Mouse (Mus musculus): ENCODE data around the gene Parp1.
A peak's percentile ranks its signal among the peaks of the same experiment; 100 is the strongest.
"Not testable (repeated sequence)": the region's sequence is repeated elsewhere in the genome, so short reads cannot be mapped to it uniquely, and the experiment has no call there.

Gene Parp1

DNA sequence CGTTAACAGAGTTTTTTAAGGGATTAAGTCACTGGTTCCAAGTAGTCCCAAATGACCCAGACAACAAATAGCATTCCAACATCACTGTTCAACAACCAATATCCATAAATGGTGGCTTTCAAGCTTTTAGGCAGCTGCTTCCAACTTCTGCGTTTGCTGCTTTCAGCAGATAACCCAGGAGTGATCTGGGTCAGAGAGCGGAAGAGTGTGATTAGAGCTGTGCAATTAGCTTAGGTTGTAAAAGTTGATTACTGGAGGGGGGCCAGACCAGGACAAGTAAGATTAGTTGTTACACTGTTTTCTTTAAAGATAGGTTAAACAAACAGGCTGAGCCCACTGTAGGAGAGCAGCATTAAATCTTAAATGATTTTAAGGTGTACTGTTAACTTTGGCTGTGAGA lies 7.5 kb upstream of the Parp1 start:
- no peak for DNase-seq

DNA sequence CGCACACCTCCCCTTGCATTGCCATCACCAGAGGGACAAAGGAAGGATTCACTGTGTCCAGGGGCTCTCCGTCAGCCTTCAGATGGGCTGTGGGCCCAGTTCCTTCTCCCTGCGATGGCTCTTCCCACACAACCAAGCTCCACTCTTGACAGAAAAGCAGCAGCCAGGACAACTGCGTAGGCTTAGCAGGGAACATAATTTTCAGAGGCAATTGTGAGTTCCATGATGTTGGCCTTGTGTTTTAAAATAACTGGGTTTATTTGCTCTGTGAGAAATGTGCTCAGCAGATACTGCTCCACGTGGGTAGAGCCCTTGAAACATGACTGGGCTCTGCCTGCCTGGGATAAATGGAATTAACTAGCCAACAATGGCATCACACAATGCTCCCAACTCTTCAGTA lies 3.8 kb upstream of the Parp1 start:
- DNase-seq = no peak

DNA sequence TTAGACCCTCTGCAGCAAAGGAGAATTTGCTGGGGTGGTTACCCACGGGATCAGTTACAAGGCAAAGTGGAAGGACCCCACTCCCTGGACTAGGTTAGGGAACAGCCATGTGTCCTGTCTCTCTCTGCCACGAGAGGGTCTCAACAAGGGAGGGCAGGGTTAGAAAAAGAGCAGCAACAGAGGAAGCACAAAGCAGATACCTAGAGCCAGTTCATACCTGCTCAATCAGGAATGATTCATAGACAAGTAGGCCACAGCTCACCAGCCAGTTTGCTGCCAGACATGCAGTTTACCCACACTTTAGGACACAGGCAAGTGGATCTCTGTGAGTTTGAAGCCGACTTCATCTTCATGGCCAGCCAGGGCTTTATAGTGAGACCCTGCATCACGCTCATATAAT lies 963 bp upstream of the Parp1 start:
- no peak for DNase-seq

DNA sequence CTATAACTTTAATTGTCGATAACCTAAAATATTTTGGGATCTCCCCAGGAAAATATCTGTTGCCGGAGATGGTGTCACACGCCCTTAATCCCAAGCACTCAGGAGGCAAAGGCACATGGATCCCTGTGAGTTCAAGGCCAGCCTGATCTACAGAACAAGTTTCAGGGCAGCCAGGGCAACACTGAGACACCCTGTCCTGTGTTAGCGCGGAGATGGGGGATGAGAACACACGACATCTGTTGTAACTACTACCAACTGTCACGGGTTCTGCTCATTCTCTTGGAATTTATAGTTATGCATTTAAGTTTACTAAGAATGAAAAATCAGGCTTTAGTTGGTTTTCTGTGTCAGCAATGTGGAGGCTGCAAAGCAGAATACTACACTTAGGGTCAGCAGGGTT lies 476 bp upstream of the Parp1 start:
- peak; percentile 37 for DNase-seq

DNA sequence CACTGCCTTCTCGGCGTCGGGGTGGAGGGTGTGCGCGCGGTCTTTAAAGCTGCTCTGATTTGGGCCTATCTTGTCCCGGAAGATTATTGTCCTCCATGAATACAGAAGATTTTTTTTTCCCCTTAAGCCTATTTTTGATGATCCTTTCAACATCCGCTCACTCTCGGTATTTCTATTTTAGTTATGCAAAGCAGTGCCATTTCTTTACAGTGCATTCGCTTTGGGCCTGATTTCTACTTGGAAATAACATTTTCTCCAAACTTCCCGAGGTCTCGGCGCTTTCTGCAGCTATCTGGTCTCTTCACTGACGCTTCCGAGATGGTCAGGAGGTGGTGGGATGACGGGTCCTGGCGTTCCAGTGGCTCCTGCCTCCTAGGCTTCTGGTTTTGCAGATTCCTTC lies 729 bp downstream of the Parp1 start:
- no peak for DNase-seq

DNA sequence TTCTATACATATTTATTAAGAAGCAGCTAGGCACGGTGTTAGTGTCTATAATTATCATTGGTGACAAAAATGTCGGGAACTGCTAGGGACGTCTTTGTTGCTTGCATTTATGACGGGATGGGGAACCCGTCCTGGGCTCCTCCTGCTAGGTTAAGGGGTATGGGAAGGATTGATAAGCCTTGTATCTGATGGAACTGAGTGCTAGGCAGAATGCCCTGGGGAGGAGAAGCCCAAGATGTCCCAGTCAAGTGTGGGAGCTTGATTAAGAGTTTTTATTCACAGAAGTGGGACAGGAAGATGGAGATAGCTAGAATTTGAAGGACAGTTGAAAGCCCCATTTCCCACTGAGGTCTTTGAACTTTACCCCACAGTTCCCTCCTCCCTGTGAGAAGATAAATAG lies 1.5 kb downstream of the Parp1 start:
- DNase-seq = no peak

DNA sequence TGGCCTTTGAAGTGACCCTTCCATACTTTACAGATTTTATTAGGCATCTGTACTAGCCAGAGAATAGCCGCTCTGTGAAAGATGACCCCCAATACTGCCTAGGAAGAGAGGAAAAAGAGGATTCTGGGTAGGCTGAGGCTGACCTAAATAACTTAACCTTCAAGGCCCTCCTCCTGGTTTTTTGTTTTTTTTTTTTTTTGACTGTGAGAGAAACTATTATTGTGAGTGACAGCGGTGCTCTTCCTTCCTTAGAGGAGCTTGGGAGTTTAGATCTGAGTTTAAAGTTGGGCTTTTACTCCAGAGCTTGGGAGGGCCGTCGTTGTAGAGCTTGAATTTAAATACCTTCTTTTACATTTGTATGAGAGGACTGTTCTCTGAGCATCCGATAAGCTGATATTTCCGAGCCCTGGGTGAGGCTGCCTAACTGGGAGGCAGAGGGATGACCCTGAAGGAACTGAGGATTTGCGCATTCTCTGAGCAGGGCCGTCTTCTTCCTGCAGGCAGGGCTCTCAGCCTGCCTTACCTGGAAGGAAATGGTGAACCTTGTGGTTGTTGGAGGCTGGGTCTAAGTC lies 2.4 kb downstream of the Parp1 start:
- no peak for DNase-seq

DNA sequence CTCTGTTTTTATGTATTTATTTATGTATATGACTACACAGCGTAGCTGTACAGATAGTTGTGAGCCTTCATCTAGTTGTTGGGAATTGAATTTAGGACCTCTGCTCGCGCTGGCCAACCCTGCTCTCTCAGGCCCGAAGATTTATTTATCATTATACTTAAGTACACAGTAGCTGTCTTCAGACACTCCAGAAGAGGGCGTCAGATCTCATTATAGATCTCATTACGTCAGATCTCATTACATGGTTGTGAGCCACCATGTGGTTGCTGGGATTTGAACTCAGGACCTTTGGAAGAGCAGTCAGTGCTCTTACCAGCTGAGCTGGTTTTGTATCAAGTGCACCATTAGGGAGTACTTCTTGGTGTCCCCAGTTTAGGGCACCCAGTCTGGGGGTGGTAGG lies 3.0 kb downstream of the Parp1 start:
- DNase-seq = not testable (repeated sequence)

DNA sequence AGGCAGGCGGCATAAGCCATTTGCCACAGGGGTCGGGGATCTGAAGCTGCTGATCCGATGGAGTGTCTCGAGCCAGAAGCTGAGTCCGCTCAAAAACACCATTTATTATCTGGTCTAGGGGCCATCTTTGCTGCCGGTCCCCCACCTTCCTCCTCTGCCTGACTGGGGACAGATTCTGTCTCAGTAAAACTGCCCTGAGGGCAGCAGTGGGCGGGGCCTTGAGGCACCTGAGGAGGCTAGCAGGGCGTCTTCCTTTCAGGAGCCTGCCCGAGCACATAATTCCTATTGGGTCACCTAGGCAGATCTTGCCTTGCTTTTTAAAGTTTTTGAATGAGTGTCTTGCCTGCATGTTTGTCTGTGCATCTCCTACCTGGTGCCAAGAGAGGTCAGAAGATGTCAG lies 3.4 kb downstream of the Parp1 start:
- DNase-seq = no peak

DNA sequence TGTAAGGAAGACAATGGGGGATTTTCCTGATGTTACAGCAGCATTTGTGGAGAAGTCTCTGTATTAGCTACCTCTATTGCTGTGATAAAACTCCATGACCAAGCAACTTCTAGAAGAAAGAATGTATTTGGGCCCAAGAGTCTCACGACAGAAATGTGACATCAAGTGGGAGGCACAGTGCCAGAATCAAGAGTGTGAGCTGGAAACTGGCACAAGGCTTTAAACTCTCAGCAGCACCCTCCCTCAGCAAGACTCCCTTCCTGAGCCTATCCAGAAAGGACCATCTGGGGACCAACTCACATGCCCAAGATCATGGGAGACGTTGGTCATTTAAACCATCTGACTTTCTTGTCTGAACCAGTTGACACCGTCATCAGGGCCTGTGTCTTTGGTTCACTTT lies 7.8 kb downstream of the Parp1 start:
- no peak for DNase-seq

DNA sequence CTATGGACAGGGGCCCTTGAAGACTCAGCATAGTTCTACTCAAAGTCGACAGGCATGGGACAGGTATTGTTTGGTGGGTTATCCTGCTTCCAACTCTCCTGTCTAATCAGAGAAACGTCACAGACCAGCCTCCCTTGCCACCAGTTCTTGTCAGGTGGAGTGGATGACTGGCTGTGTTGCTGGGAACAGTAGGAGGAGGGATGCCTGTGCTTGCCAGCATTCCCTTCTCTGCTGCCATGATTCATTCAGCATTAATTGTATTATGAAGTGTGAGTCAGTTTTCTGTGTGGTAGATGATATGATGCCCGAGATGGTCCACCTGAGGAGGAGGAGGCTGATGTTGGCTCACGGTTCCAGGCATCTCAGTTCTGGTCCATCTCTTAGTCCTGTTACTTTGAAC lies 9.1 kb downstream of the Parp1 start:
- DNase-seq = no peak

DNA sequence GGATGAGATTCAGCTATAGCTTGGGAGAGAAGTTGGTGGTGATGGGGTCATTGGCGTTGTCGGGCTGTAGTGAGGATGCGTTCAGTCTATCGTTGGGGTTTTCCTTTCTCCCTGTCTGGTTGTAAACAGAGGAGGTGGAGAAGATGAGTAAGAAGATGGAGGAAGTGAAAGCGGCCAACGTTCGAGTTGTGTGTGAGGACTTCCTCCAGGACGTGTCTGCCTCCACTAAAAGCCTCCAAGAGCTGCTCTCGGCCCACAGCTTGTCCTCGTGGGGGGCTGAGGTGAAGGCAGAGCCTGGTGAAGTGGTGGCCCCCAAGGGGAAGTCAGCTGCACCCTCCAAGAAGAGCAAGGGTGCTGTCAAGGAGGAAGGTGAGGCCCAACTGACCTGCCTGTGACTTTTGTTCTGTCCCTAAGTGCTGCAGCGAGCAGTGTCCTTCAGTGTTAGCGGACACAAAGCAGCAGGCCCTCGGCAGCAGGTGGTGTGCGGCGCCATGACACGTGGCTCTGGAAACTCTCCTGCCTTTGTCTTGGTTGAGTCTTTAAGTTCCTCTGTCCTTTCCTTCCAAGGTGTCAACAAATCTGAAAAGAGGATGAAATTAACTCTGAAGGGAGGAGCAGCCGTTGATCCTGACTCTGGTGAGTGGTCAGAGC lies 19.2 kb downstream of the Parp1 start:
- DNase-seq = no peak

DNA sequence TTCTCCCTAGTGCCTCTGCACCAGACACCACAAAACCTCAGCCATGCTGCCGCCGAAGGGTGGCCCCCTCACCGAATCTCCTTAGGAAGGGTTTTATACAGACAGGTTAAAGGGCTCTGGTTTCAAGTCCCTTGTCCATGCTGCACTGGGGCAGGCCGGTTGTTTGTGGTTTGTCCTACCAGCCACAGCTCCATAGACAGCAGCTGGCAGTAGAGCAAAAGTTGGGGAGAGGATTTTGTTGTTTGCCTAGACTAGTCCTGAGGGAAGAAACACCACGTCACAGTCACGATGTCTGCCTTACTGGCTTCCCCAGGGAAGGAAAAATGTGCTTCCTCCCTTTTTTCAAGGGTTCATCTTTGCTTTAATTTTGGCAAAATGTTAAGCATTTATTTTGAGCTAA lies 31.9 kb downstream of the Parp1 start:
- no peak for DNase-seq

DNA sequence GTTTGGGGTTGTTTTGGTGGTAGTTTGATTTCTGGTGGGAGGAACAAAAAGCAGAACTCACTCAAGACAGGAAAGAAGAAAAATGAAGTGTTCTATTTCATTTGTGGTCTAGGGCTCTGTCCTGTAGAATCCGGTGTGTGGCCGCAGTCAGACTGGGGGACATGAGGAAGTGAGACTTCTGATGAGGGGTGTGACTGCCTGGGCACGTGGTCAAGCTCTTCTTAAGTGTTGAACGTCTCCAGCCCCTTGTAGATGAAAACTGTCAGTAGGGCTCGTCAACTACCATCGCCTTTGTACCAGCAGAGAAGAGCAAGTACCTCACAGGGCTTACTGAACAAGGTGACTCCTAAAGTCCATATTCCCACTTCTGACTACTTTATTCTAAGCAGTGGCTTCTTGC lies 33.1 kb downstream of the Parp1 start:
- DNase-seq = no peak

DNA sequence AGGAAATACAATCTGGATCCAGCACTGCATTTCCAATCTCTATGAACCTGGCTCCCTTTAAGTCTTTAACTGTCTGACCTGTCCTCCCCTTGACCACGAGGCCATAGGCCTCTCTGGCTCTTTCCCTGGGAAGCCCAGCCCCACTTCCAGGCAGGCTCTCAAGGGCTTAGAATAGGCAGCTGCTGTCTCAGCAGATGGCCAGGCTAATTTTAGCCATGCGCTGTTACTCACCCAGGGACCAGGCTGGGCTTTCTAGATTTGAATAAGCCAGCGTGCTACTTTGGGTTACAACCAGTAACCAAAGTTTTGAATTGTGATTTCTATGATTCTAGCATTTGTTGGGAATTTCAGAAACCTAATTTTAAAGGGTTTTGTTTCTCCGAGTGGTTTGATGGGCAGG lies 35.9 kb downstream of the Parp1 start:
- peak; percentile 84 for DNase-seq

DNA sequence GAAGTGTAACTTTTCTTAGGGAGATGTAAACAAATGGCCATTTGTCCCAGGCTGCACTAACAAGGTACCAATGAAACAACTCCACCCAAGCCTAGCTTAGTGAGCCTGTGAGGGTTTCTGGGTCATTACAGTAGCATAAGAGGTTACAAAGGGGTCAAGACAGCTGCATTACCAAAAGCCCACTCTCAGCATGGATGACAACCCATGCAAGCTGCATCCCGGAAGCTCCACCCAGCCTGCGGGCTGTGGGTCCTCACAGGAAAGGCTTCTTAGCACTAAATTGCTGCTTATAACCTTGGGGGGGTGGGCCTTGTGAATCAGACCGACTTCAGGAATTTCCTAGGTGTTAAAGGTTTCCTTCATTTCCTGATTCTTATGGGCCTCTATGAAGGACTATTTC lies 37.4 kb downstream of the Parp1 start:
- no peak for DNase-seq

DNA sequence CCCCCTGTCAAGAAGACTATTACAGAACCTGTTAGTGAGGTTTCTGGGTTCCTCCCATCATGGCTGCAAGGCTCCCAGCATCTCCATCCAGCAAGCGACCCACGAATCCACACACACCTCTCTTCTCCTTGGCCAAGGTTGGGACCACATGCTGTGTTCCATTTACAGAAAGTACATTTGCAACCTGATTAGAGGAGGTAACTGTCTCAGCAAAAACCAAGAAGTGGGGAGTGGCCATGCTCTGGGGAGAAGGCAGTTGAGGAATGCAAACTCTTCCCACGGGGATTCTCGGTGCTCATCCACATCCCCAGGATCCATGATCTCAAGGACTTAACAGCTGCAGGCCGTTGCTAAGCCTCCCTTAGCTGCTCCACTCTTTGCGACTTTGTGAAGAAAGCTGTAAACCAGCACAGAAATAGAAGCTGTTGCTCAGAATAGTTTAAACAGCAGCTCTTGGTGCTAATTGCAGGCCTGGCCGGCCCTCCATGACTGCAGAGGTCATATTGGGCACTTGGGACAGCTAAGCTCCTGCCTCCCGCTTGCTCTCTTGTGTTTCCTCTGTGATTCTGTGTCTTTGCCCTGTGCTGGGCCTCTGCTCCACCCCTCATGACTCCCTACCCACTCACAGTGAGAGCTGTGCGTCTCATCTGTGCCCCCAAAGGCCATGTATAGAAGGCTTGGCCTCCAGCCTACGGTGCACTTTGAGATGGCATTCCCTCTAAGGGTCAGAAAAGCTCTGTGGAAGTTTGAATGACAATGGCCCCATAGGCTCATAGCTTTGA lies 38.3 kb downstream of the Parp1 start:
- no peak for DNase-seq

DNA sequence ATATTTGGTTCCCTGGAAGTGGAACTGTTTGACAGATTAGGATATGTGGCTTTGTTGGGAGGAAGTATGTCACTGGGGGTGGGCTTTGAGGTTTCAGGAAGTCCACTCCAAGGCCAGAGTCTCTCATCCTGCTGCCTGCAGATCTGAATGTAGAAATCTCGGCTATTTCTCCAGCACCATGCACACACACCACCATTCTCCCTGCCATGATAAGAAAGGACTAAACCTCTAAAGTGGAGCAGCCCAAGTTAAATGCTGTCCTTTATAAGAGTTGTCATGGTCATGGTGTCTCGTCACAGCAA lies 38.8 kb downstream of the Parp1 start:
- no peak for DNase-seq

DNA sequence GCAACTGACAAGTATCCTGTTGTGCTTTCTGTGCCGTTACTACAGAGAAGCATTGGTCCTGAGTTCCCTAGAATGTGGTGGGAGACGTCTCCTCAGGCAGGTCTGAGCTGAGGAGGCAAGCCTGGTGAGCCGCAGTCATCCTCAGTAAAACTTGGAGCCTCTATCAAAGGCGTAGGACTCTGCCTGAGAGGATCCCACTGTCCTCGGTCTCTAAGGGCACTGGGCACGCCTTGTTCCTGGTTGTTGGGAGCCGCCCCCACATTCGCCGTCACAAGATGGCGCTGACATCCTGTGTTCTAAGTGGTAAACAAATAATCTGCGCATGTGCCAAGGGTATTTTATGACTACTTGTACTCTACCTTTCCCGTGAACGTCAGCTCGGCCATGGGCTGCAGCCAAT lies 43.1 kb downstream of the Parp1 start:
- DNase-seq = not testable (repeated sequence)

DNA sequence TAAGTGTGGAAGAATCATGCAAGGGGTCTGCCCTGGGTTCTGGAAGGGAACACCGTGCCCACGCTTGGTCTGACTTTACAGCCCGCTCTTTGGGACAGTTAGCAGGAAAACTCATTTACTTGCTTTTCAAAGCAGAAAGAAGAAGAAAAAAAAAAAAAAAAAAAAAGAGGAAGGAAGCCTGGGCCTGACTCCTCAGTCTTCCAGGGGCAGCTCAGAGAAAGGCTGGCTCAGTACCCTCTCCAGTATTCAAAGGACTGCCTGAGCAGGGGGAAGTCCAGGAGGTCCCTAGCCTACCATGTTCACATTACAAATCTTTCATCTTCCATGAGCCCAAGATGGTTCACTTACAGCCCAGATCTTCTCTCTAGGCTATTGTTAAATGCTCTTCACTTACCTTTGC lies 48.0 kb downstream of the Parp1 start:
- no peak for DNase-seq

DNA sequence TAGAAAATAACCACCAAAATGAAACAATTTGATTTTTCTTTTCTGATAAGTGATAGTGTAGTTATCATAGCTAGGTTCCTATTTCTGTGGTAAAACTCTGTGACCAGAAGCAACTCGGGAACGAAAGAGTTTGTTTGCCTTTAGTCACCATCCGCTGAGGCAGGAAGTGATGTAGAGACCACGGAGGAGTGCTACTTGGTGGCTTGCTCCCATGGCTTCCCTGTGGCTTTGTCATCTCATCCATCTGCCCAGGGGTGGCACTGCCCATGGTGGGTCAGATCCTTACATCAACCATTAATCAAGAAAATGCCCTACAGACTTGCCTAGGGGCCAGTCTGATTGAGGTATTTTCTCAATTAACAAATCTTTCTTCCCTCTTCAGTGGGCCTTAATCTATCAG lies 53.7 kb downstream of the Parp1 start:
- DNase-seq = no peak

DNA sequence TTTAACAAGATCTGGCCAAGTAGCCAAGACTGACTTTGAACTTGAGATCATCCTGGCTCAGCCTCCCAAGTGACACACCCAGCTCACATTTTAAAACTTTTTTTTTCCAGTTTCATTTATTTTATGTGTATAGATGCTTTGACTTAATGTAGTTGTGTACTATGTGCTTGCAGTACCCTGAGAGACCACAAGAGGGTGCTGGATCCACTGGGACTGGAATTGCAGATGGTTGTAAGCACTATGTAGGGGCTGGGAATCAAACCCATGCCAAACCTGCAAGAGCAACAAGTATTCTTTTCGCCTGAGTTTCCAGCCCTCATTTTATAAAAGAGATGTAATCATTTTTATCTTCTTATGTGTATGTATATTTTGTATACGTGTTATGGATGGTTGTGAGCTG lies 55.2 kb downstream of the Parp1 start:
- DNase-seq = no peak

DNA sequence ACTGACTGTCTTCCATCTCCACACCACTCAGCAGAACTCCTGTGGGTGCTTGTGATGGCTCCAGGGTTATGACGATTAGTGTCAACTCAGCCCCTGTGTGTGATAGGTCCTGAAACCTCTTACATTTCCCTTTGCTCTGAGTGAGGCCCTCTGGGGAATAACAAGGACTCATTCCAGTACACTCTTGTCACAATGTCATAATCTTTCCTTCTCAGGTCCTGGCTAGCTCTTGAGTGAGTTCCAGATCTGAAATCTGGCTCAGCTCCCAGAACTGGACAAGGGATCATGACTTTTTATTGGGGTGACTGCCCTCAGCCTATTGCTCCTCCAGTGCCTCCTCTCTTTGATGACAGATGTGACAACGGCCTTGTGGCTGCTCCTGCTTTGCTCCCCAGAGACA lies 57.4 kb downstream of the Parp1 start:
- DNase-seq = no peak

DNA sequence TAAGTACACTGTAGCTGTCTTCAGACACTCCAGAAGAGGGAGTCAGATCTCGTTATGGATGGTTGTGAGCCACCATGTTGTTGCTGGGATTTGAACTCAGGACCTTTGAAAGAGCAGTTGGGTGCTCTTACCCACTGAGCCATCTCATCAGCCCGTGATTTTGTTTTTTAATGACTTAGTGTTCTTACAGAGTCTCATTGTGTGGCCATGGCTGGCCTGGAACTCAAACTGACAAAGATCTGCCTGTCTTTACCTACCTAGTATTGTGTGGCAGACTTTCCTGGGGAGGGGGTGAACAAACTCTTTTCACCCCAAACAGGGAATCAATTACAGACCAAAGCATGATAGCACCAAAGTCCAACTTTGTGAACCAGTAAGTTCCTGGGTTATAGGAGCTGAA lies 69.1 kb downstream of the Parp1 start:
- not testable (repeated sequence) for DNase-seq
